Mouse (Mus musculus) midbrain, embryonic 14.5 days (tissue): ENCODE data around the gene Agtpbp1. TPM values are rescaled to one million over a fixed set of nuclear protein-coding genes. Genes with fewer than 3 reads are reported as not detected.
"Not testable (repeated sequence)": the region's sequence is repeated elsewhere in the genome, so short reads cannot be mapped to it uniquely, and the experiment has no call there.

Experiments
- ATAC-seq: fragments of 200-750 bp; cut with Nextera tagmentation; 2 replicates; pipeline ENCODE4 v1.8.0; 2017; ENCODE audit warnings: moderate number of reproducible peaks, moderate library complexity; ENCODE audit not compliant: low FRiP score, low TSS enrichment
- DNase-seq: peaks from one replicate; pipeline ENCODE4 v3.0.0-alpha.2; 2015
- H3K27ac ChIP-seq: fragments of 300-500 bp; sonication (generic); replicated peaks from 2 replicates; pipeline ENCODE4 v1.5.1; 2014; ENCODE audit warnings: mild to moderate bottlenecking, low read depth, low read length, moderate library complexity
- H3K27me3 ChIP-seq: fragments of 300-500 bp; sonication (generic); 2 replicates; pipeline ENCODE4 v1.6.1; 2014; ENCODE audit warnings: low read length, control low read depth, mixed read lengths; ENCODE audit not compliant: control insufficient read depth, insufficient read depth
- H3K36me3 ChIP-seq: fragments of 300-500 bp; sonication (generic); 2 replicates; pipeline ENCODE4 v1.6.1; 2014; ENCODE audit warnings: low read length, control low read depth; ENCODE audit not compliant: control insufficient read depth, insufficient read depth
- H3K4me1 ChIP-seq: fragments of 300-500 bp; sonication (generic); 2 replicates; pipeline ENCODE4 v1.6.1; 2014; ENCODE audit warnings: mild to moderate bottlenecking, antibody characterized with exemption, low read length, control low read depth; ENCODE audit not compliant: control insufficient read depth, insufficient read depth
- H3K4me2 ChIP-seq: fragments of 300-500 bp; sonication (generic); 2 replicates; pipeline ENCODE4 v1.6.1; 2014; ENCODE audit warnings: mild to moderate bottlenecking, low read length, moderate library complexity
- H3K4me3 ChIP-seq: fragments of 300-500 bp; sonication (generic); replicated peaks from 2 replicates; pipeline ENCODE4 v1.5.1; 2014; ENCODE audit warnings: low read depth, low read length
- H3K9ac ChIP-seq: fragments of 300-500 bp; sonication (generic); replicated peaks from 2 replicates; pipeline ENCODE4 v1.6.1; 2014; ENCODE audit warnings: mild to moderate bottlenecking, low read length, moderate library complexity
- H3K9me3 ChIP-seq: fragments of 300-500 bp; sonication (generic); 2 replicates; pipeline ENCODE4 v1.6.1; 2016; ENCODE audit warnings: low read length, control low read depth, mixed read lengths; ENCODE audit not compliant: control insufficient read depth
- WGBS: fragments of 180-500 bp; shearing (Covaris S2); extraction: QIAGEN DNeasy Blood & Tissue Kit; methylation state at CpG from one replicate; pipeline ENCODE4 v1.1.7; 2014; 5-methylcytosine and 5-hydroxymethylcytosine counted together
- polyA plus RNA-seq: library from polyadenylated mRNA; unstranded; fragments of >200 nt; fragmentation: Nextera tagmentation; extraction: Ambion mirVana; gene quantifications from 2 replicates; pipeline ENCODE4 v1.2.1, GENCODE M21; 2014

The Agtpbp1 gene
- polyA plus RNA-seq, 1 experiment from 2014 or later, result 82.6 TPM

DNA sequence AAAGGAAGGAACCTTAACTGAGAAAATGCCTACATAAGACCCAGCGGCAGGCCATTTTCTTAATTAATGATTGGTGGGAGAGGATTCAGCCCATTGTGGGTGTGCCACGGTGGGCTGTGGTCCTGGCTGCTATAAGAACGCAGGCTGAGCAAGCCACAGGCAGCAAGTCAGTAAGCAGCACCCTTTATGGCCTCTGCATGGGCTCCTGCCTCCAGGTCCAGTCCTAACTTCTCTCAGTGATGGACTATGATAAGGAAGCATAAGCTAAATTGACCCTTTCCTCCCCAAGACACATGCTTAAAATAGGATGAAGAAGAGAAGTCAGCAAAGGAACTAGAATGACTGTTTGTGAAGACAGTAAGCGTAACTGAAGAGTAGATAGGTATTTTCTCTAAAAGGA is 30.1 kb upstream of the Agtpbp1 start:
- Histone ChIP-seq H3K27me3 (no peaks in the 10 kb centered on the region), H3K4me3 (no peak overlapping the region), H3K27ac (no peak overlapping the region), H3K9me3 (no peaks in the 10 kb centered on the region), H3K4me2 (no peak overlapping the region), H3K36me3 (peaks cover 77% of the 10 kb centered on the region), H3K4me1 (no peaks in the 10 kb centered on the region), H3K9ac (no peak overlapping the region)
- 97% methylated on average over 4 of the region's 4 CpGs for WGBS
- DNase-seq, result no peak
- ATAC-seq, result no peak

DNA sequence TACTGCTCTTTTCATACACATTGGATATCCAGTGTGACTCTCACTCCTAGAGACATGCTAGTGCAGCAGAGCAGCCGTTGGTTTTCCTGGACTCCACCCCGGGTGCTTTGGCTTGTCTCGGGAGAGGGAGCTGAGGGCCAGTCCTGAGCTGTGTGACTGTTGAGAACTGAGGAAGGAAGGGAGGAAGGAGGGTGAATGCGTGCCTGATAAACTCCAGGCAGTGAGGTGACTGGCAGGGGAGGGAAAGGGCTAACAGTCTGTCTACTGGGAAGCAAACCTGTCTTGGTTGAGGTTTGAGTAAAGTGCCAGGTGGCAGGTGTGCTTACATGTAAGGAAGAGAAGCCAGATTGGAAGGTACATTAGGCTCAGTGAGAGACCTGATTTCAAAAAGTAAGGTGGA is 28.8 kb upstream of the Agtpbp1 start:
- Histone ChIP-seq H3K4me3 (no peak overlapping the region), H3K4me2 (no peak overlapping the region), H3K4me1 (no peaks in the 10 kb centered on the region), H3K27me3 (no peaks in the 10 kb centered on the region), H3K36me3 (peaks cover 79% of the 10 kb centered on the region), H3K9ac (no peak overlapping the region), H3K9me3 (no peaks in the 10 kb centered on the region), H3K27ac (no peak overlapping the region)
- WGBS, result 87% methylated on average over 4 of the region's 4 CpGs
- DNase-seq (no peak), ATAC-seq (no peak)

DNA sequence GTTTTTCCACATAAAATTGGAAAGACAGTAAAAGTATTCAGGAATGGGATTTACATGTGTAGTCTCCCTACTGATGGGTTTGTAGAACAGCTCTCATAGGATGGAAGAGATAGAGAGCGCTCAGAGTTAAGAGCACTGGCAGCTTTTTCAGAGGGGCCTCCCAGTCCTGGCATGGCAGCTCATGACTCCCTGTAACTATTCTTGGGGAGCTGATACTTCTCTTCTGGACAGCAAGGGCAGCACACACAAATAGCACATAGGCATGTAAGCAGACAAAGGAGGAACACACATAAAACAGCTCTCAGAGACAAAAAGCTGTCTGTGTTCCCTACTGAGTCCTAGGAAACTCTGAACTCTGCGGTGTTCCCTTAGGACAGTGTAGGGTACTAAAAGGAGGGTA is 25.4 kb upstream of the Agtpbp1 start:
- no peak overlapping the region for H3K4me2 ChIP-seq
- no peak overlapping the region for H3K4me3 ChIP-seq
- DNase-seq (no peak), ATAC-seq (no peak)
- no peaks in the 10 kb centered on the region for H3K27me3 ChIP-seq
- H3K4me1 ChIP-seq, result no peaks in the 10 kb centered on the region
- H3K9me3 ChIP-seq, result no peaks in the 10 kb centered on the region
- no peak overlapping the region for H3K9ac ChIP-seq
- WGBS, result 100% methylated on average over 2 of the region's 2 CpGs
- H3K36me3 ChIP-seq, result peaks cover 87% of the 10 kb centered on the region
- H3K27ac ChIP-seq, result no peak overlapping the region

GRCm38 (mm10) chr13:59609885-59610284 is 24.9 kb upstream of the Agtpbp1 start:
- DNase-seq (no peak), ATAC-seq (no peak)
- peaks cover 87% of the 10 kb centered on the region for H3K36me3 ChIP-seq
- no peak overlapping the region for H3K4me2 ChIP-seq
- no peak overlapping the region for H3K27ac ChIP-seq
- H3K4me1 ChIP-seq, result no peaks in the 10 kb centered on the region
- no peak overlapping the region for H3K9ac ChIP-seq
- no peaks in the 10 kb centered on the region for H3K27me3 ChIP-seq
- 88% methylated on average over 4 of the region's 4 CpGs for WGBS
- no peak overlapping the region for H3K4me3 ChIP-seq
- no peaks in the 10 kb centered on the region for H3K9me3 ChIP-seq

- Histone ChIP-seq H3K27me3 (no peaks in the 10 kb centered on the region), H3K9ac (no peak overlapping the region), H3K36me3 (peaks cover 93% of the 10 kb centered on the region), H3K4me2 (no peak overlapping the region), H3K4me3 (no peak overlapping the region), H3K27ac (no peak overlapping the region), H3K4me1 (no peaks in the 10 kb centered on the region), H3K9me3 (no peaks in the 10 kb centered on the region)
- 85% methylated on average over 10 of the region's 10 CpGs for WGBS
- no peak for ATAC-seq
- no peak for DNase-seq
Observed at GRCm38 (mm10) chr13:59605221-59605922, 20.3 kb upstream of the Agtpbp1 start.

GRCm38 (mm10) chr13:59604511-59604910 is 19.5 kb upstream of the Agtpbp1 start:
- DNase-seq, result no peak
- H3K4me3 ChIP-seq, result no peak overlapping the region
- no peak overlapping the region for H3K27ac ChIP-seq
- WGBS, result 66% methylated on average over 1 of the region's 1 CpGs
- no peaks in the 10 kb centered on the region for H3K9me3 ChIP-seq
- H3K4me1 ChIP-seq, result no peaks in the 10 kb centered on the region
- ATAC-seq, result no peak
- no peak overlapping the region for H3K4me2 ChIP-seq
- no peak overlapping the region for H3K9ac ChIP-seq
- H3K27me3 ChIP-seq, result no peaks in the 10 kb centered on the region
- H3K36me3 ChIP-seq, result peaks cover 93% of the 10 kb centered on the region

DNA sequence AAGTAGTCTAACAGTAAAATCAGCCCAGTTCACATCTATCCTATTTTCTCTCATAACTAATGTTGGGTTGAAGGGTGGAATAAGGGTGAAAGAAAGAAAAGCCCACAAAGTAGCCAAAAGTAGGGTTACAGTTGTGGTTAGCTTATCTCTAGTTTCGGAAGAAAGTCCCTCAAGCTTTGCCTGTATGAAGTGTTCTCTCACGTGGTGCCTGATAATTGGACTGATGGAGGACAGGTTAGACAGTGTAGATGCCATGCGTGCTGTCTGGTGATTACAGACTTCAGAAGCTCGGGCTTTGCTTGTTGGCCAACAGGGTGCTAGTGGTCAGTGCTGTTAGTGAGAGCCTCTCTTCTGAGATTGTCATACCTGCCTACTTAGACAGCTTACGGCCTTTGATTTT is 18.1 kb upstream of the Agtpbp1 start:
- Histone ChIP-seq H3K27ac (no peak overlapping the region), H3K4me3 (no peak overlapping the region), H3K27me3 (no peaks in the 10 kb centered on the region), H3K9me3 (no peaks in the 10 kb centered on the region), H3K4me1 (no peaks in the 10 kb centered on the region), H3K4me2 (no peak overlapping the region), H3K36me3 (peaks cover 84% of the 10 kb centered on the region), H3K9ac (no peak overlapping the region)
- no peak for DNase-seq
- WGBS, result 96% methylated on average over 5 of the region's 5 CpGs
- no peak for ATAC-seq

DNA sequence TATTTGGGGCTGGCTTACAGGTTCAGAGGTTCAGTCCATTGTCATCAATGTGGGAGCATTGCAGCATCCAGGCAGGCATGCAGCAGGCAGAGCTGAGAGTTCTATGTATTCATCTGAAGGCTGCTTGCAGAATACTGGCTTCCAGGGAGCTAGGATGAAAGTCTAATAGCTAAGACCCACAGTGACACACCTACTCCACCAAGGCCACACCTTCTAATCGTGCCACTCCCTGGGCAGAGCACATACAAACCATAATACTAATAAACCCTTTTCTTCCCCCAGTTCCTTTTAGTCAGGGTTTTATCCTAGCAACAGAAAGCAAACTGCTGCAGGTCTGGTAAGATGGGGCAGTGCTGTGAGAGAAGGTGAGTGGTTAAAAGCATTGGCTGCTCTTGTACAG is 7.6 kb upstream of the Agtpbp1 start:
- H3K36me3 ChIP-seq, result peaks cover 84% of the 10 kb centered on the region
- H3K27me3 ChIP-seq, result no peaks in the 10 kb centered on the region
- ATAC-seq (no peak), DNase-seq (no peak)
- no peak overlapping the region for H3K27ac ChIP-seq
- H3K4me1 ChIP-seq, result 0 out of 2 replicates have a peak, but pooled peaks cover 3% of the 10 kb centered on the region
- 91% methylated on average over 1 of the region's 1 CpGs for whole genome bisulfite sequencing
- no peak overlapping the region for H3K9ac ChIP-seq
- H3K4me2 ChIP-seq, result no peak overlapping the region
- H3K9me3 ChIP-seq, result no peaks in the 10 kb centered on the region
- no peak overlapping the region for H3K4me3 ChIP-seq

GRCm38 (mm10) chr13:59592058-59592457 is 7.0 kb upstream of the Agtpbp1 start:
- H3K36me3 ChIP-seq, result peaks cover 85% of the 10 kb centered on the region
- not testable (repeated sequence) for H3K27ac ChIP-seq

More at GRCm38 (mm10) chr13:59592058-59592457, 7.0 kb upstream of the Agtpbp1 start:
- not testable (repeated sequence) for H3K4me3 ChIP-seq, H3K9me3 ChIP-seq, H3K27me3 ChIP-seq, ATAC-seq, DNase-seq, H3K4me1 ChIP-seq, H3K4me2 ChIP-seq, H3K9ac ChIP-seq
- 94% methylated on average over 3 of the region's 3 CpGs for WGBS
